Mouse (Mus musculus) spleen, adult 2 months (tissue): Measurements from ENCODE around the gene Plekhj1.

Experiments used
- CTCF ChIP-seq: fragments of 200-500 bp; IDR thresholded peaks from 2 replicates; pipeline ENCODE4 v1.5.1; 2011; ENCODE audit warnings: mild to moderate bottlenecking, inconsistent platforms; ENCODE audit not compliant: insufficient read depth, insufficient read length, insufficient replicate concordance; ENCODE audit errors: extremely low read depth
- POLR2A ChIP-seq: fragments of 200-500 bp; IDR thresholded peaks from 2 replicates; pipeline ENCODE4 v1.6.1; 2011; ENCODE audit warnings: low read depth, low read length, inconsistent platforms

DNA sequence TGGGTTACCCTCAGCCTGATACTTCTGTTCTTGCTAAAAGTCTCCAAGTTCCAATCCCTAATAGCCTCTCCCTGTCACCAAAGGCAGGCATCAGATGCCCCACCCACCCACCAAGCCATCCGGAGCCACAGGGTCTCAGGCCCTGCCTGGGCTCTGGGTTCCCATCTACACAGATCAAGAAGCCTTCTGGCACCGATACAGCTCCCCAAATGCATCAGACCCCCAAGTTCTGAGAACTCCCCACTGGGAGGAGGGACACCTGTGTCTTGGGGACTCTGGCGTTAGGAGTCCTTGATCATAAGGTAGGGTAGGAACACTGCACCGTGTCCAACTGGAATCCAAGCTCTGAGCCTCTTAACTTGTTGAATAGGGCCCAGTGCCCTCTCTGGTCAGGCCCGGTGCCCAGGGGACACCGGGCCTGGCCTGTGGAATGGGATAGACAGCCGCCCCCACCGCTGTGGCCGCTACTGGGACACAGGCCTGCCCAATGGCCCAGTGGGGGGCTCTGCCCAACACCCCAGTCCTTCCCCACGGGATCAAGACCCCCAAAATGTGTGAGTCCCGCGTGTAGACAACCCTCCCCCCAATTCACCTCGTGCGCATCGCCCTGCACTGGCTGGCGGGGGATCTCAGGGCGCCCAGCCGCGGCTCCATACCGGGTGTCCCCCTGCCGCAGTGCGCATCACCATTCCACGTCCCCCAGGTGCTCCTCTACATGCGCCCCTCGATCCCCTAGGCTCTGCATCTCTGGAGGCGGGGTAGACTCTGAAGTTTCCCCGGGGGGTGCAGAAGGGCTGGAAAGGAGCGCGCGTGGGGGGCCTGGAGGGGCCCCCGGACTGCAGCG is 44.9 kb upstream of the Plekhj1 start:
- TF ChIP-seq POLR2A (no peak), CTCF (no peak)
